Mouse (Mus musculus) cerebellum, adult (tissue): ENCODE data around the gene Vmn1r72.
"Not testable (repeated sequence)": the region's sequence is repeated elsewhere in the genome, so short reads cannot be mapped to it uniquely, and the experiment has no call there.

Experiments
- ATAC-seq: cut with Nextera tagmentation; 2 replicates; pipeline ENCODE4 v1.9.2; 2017; ENCODE audit warnings: mild to moderate bottlenecking, moderate library complexity, mixed read lengths; ENCODE audit not compliant: insufficient number of reproducible peaks, low FRiP score, low TSS enrichment

Vmn1r72 gene

GRCm38 (mm10) chr7:11680047-11680446 is at the start of gene Vmn1r72:
Gene Vmn1r72 (minus strand): TSS chr7:11680147.
- not testable (repeated sequence) for ATAC-seq

- ATAC-seq: not testable (repeated sequence)
Measured at GRCm38 (mm10) chr7:11617082-11617481, 62.9 kb downstream of the Vmn1r72 start.
